Mouse (Mus musculus): ENCODE results near the gene Teddm2. TPM values are rescaled to one million over a fixed set of nuclear protein-coding genes. Genes with fewer than 3 reads are reported as not detected.
"Not testable (repeated sequence)": the region's sequence is repeated elsewhere in the genome, so short reads cannot be mapped to it uniquely, and the experiment has no call there.

The Teddm2 gene
- polyA plus RNA-seq, 1 experiment from 2014 or later: 0.28 TPM

DNA sequence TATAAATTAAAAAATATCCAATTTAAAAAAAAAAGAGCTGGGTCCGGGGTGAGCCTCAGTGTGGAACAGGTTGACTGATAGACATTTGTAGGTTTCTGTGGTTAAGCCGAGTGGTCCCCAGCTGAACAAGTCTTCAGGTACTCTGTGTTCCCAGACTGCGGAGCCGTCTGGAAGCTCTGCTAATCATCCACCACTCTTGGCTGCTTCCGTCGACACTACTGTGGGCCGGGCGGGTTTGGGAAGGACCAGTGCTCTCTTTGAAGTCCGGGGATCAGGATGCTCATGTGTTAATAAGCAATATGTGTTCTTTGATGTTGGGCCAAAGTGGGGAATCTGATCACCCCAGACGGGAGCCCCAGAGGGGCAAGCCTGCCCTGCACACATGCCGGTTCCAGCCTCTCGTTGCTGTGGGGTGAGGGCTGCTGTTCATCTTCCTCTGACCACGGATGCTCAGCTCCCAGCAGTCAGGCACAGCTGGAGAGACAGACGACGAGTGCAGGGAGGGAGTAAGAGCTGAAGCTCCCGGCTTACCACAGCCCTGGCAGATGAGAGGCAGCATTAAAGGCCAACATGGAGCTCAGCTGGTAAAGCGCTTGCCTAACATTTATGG, 13.9 kb downstream of the Teddm2 start:
- H3K27me3 ChIP-seq (replicated peaks): 0 out of 2 replicates have a peak, but pooled peaks cover 9% of the 10 kb centered on the region
- no peaks in the 10 kb centered on the region for H3K4me1 ChIP-seq
- H3K4me3 ChIP-seq: no peak overlapping the region
- H3K9me3 ChIP-seq: no peaks in the 10 kb centered on the region
- ATAC-seq (ENCODE audit: extremely low read depth, insufficient number of reproducible peaks, low FRiP score, low TSS enrichment): no peak
- 26% methylated on average over 17 of the region's 17 CpGs for WGBS
- no peak overlapping the region for H3K27ac ChIP-seq (replicated peaks)
- H3K36me3 ChIP-seq: no peaks in the 10 kb centered on the region
- no peak overlapping the region for H3K4me2 ChIP-seq
- H3K9ac ChIP-seq: no peak overlapping the region

DNA sequence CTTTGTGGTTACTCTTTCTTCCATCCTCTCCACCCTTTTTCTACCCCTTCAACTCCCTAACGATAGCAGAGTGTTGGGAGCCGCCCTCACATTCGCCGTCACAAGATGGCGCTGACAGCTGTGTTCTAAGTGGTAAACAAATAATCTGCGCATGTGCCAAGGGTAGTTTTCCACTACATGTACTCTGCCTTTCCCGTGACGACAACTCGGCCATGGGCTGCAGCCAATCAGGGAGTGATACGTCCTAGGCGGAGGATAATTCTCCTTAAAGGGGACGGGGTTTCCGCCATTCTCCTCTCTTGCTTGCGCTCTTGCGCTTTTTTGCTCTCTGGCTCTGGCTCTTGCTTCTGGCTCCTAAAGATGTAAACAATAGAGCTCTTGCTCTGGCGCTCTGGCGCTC, 19.6 kb downstream of the Teddm2 start:
- not testable (repeated sequence) for H3K9me3 ChIP-seq; H3K27me3 ChIP-seq (replicated peaks); H3K9ac ChIP-seq; H3K27ac ChIP-seq (replicated peaks); H3K4me3 ChIP-seq; H3K36me3 ChIP-seq; ATAC-seq (ENCODE audit: extremely low read depth, insufficient number of reproducible peaks, low FRiP score, low TSS enrichment); H3K4me2 ChIP-seq; H3K4me1 ChIP-seq
- WGBS: 91% methylated on average over 17 of the region's 17 CpGs

DNA sequence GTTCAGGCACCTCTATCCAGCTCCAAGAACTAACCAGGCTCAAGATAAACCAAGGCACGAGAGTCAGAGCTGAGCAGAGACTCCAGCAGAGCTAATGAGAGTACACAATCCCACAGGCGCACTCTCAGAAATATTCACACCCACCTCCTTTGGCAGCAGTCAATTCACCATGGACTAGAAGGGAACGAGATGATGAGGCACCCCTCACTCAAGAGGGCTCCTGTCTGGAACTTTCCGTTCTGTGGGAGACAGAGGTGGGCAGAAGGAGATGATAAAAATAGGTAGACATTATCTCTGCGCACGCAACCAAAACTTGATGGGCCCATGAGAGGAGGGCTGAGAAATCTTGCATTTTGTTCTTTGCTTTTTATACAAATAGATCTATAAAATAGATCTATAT, 26.0 kb downstream of the Teddm2 start, which contains the start of gene Teddm1b:
Gene Teddm1b (plus strand): TSS at position 301 of the 400 bp plus-strand sequence.
- Histone ChIP-seq H3K9me3 (no peaks in the 10 kb centered on the region), H3K27me3 (replicated peaks) (no peaks in the 10 kb centered on the region), H3K9ac (no peak within 1 kb of the TSS), H3K4me3 (no peak within 1 kb of the TSS), H3K4me1 (no peaks in the 10 kb centered on the region), H3K4me2 (no peak within 1 kb of the TSS), H3K36me3 (no peaks in the 10 kb centered on the region), H3K27ac (replicated peaks) (no peak within 1 kb of the TSS)
- no peak for ATAC-seq (ENCODE audit: extremely low read depth, insufficient number of reproducible peaks, low FRiP score, low TSS enrichment)
- WGBS: 74% methylated on average over 6 of the region's 6 CpGs

DNA sequence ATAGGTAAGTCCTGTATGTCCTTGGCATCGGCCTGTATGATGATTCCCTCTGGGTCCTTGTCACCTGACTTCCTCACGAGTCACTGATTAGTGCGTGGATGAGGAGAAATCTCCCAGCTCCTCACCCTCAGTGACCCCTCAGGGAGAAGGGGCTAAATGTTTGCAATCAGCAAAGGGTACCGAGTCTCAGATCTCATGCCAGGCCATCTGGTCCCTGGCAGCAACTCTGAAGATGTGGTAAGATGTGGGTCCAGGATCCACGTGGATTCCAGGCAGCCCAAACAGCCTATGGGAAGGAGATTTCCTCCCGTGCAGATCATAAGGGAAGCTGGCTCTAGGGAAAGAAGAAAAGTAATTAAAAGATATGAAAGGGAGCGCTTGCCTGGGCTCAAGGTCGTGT, 44.1 kb downstream of the Teddm2 start:
- Histone ChIP-seq H3K4me3 (no peak overlapping the region), H3K36me3 (no peaks in the 10 kb centered on the region), H3K4me2 (no peak overlapping the region), H3K9me3 (no peaks in the 10 kb centered on the region), H3K9ac (no peak overlapping the region), H3K4me1 (no peaks in the 10 kb centered on the region), H3K27me3 (replicated peaks) (no peaks in the 10 kb centered on the region), H3K27ac (replicated peaks) (no peak overlapping the region)
- no peak for ATAC-seq (ENCODE audit: extremely low read depth, insufficient number of reproducible peaks, low FRiP score, low TSS enrichment)
- 69% methylated on average over 8 of the region's 8 CpGs for WGBS

DNA sequence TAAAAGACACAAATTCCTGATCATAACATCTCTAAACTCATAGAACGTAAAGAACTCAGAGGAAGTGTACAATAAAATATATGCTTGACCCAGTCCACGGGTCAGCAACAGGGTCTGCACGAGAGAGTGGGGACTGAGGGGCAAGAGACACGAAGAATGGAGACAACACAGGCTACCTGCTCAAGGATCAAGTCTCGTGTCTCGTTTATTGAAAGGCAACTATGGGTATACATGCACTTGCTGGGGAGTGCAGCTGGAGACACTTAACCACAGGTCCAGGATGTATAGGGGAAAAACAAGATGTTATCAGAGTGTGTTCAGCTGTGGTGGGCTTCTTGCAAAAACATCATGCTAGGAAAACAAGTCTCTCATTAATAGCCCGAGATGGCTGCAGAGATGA, 47.3 kb downstream of the Teddm2 start:
- H3K27me3 ChIP-seq (replicated peaks); H3K27ac ChIP-seq (replicated peaks); ATAC-seq (ENCODE audit: extremely low read depth, insufficient number of reproducible peaks, low FRiP score, low TSS enrichment); H3K4me1 ChIP-seq; H3K4me3 ChIP-seq; H3K9ac ChIP-seq; H3K9me3 ChIP-seq; H3K4me2 ChIP-seq; H3K36me3 ChIP-seq: not testable (repeated sequence)
- WGBS: 70% methylated on average over 7 of the region's 7 CpGs

DNA sequence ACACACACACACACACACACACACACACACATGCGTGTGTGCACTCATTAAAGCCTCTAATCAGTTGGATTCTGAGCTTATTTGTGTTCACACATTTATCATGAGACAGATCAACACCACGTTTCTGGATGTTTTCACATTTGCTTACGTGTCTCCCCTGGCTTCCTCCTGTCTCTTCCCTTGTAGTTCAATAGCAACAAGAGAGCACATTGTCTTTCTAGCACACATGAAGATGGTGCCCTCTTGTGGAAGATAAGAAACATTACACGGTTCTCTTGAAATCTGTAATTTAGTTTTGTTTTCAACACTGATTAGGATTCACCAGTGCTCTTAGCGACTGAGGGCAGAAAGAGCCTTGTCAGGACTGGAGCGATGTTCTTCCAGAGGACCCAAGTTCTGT, 53.2 kb downstream of the Teddm2 start:
- Histone ChIP-seq H3K27ac (replicated peaks) (no peak overlapping the region), H3K4me3 (no peak overlapping the region), H3K4me1 (peaks cover 3% of the 10 kb centered on the region; the same call in 1 of the 2 replicates), H3K9me3 (no peaks in the 10 kb centered on the region), H3K4me2 (peak overlapping the region; percentile 32), H3K9ac (peak overlapping the region; percentile 56; the same call in 1 of the 2 replicates), H3K36me3 (no peaks in the 10 kb centered on the region), H3K27me3 (replicated peaks) (no peaks in the 10 kb centered on the region)
- ATAC-seq (ENCODE audit: extremely low read depth, insufficient number of reproducible peaks, low FRiP score, low TSS enrichment): no peak
- 21% methylated on average over 6 of the region's 6 CpGs for WGBS

DNA sequence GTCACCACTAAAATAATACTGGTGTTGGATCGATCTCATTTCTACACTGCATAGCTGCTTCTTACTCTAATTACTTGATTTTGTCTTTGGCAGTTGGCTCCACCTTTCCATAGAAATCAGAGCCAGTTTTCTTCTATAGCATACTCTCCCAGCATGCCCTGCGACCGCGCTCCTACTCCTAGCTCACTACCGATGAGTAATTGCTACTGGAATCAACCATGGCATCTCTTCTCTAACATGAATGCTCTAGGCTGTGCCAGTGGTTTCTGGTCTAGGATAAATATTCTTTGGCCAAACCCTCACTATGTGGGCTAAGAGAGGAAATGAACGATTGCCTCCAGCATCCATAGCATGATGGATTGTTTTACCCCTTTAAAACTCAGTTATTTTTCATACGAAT, 53.6 kb downstream of the Teddm2 start:
- H3K4me2 ChIP-seq: no peak overlapping the region
- H3K36me3 ChIP-seq: no peaks in the 10 kb centered on the region
- H3K9me3 ChIP-seq: no peaks in the 10 kb centered on the region
- no peaks in the 10 kb centered on the region for H3K27me3 ChIP-seq (replicated peaks)
- H3K4me1 ChIP-seq: peaks cover 3% of the 10 kb centered on the region; the same call in 1 of the 2 replicates
- ATAC-seq (ENCODE audit: extremely low read depth, insufficient number of reproducible peaks, low FRiP score, low TSS enrichment): no peak
- H3K27ac ChIP-seq (replicated peaks): no peak overlapping the region
- H3K9ac ChIP-seq: no peak overlapping the region
- H3K4me3 ChIP-seq: no peak overlapping the region
- WGBS: 79% methylated on average over 7 of the region's 7 CpGs

DNA sequence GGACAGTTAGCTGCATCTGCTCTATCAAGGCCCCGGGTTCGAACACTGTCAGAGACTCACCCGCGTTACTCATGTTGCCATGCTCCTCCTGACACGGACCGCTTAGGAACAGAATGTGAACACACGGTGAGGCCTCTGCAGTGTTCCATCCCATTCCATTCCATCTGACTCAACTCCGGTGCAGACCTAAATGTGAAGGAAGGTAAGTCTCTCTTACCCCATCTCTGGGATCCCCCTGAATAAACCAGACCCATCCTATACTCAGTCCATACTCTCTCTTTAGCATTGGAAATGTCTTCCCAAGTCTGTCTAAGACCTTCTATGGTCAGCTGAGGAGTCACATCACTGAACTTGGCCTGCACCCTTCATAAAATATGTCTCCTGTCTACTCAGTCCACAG, 56.0 kb downstream of the Teddm2 start, which contains the start of gene Rgsl1:
Gene Rgsl1 (minus strand): TSS at position 101 of the 400 bp plus-strand sequence.
- peaks cover 3% of the 10 kb centered on the region; the same call in 1 of the 2 replicates for H3K4me1 ChIP-seq
- H3K4me3 ChIP-seq: no peak within 1 kb of the TSS
- H3K9me3 ChIP-seq: no peaks in the 10 kb centered on the region
- ATAC-seq (ENCODE audit: extremely low read depth, insufficient number of reproducible peaks, low FRiP score, low TSS enrichment): no peak
- H3K4me2 ChIP-seq: no peak within 1 kb of the TSS
- no peaks in the 10 kb centered on the region for H3K36me3 ChIP-seq
- no peak within 1 kb of the TSS for H3K9ac ChIP-seq
- no peak within 1 kb of the TSS for H3K27ac ChIP-seq (replicated peaks)
- no peaks in the 10 kb centered on the region for H3K27me3 ChIP-seq (replicated peaks)
- WGBS: 93% methylated on average over 8 of the region's 8 CpGs

DNA sequence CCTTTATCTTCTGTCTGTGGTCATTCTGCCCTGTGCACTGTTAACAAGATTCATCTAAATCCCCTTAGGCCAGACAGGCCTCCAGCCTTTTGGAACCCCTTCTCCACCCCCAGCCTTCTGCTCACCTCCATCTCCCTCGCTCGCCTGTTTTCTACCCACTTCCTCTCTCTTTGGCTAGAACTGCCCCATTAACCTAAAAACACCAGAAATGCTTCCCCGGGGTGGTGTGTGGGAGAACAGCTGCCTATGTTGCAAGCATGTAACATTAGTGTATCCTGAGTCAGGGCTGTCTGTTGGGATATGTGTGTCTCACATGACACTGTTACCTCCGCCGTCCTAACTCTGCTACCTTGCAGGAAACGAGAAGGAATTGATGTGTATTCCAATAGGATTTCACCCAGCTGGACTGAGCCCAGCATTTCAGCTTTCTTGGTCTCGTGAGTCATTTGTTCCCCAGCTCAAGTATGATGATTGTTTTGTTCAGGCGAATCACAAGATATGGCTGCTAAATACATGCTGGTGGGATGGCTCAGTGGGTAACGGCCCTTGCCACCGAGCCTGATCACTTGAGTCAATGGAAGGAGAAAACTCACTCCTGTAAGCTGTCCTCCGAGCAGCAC, 57.8 kb downstream of the Teddm2 start:
- no peak for ATAC-seq (ENCODE audit: extremely low read depth, insufficient number of reproducible peaks, low FRiP score, low TSS enrichment)
- no peaks in the 10 kb centered on the region for H3K9me3 ChIP-seq
- H3K4me2 ChIP-seq: no peak overlapping the region
- H3K27ac ChIP-seq (replicated peaks): no peak overlapping the region
- H3K36me3 ChIP-seq: no peaks in the 10 kb centered on the region
- H3K9ac ChIP-seq: no peak overlapping the region
- H3K4me3 ChIP-seq: no peak overlapping the region
- H3K27me3 ChIP-seq (replicated peaks): no peaks in the 10 kb centered on the region
- peaks cover 3% of the 10 kb centered on the region; the same call in 1 of the 2 replicates for H3K4me1 ChIP-seq
- WGBS: 75% methylated on average over 11 of the region's 11 CpGs

DNA sequence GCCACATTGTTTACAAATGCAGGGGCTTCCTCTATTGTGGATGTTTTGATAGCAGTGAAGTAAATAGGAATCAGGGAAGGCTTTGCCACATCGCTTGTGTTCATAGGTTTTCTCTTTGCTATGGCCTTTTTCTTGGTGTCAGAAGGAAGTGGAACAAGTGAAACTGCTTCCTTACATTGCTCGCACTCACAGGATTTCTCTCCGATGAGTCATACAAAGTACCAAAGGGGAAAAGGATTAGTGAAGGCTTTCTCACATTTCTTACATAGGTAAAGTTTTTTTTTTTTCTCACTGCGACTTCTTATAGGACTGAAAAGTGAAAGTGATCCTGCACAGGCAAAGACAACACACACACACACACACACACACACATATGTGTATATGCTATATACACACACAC, 64.0 kb downstream of the Teddm2 start:
- Histone ChIP-seq H3K4me2 (no peak overlapping the region), H3K9ac (no peak overlapping the region), H3K27me3 (replicated peaks) (no peaks in the 10 kb centered on the region), H3K4me1 (no peaks in the 10 kb centered on the region; the same call in 1 of the 2 replicates), H3K4me3 (no peak overlapping the region), H3K36me3 (no peaks in the 10 kb centered on the region), H3K27ac (replicated peaks) (no peak overlapping the region), H3K9me3 (no peaks in the 10 kb centered on the region)
- ATAC-seq (ENCODE audit: extremely low read depth, insufficient number of reproducible peaks, low FRiP score, low TSS enrichment): no peak
- whole genome bisulfite sequencing: 51% methylated on average over 4 of the region's 4 CpGs

DNA sequence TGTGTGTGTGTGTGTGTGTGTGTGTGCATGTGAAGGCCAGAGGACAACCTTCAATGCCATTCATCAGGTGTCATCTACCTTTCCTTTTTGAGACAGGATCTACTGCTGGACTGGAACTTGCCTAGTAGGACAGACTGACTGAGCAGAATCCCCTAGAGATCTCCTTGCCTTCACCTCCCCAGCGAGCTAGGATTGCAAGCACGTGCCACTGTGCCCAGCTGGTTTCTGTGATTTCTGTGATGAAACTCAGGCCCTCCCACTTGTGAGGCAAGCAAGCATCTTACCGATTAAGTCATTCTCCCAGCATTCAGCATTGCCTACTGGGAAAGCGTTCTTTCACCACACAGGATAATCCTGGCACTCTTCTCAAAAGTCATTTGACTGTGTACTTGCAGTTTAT, 69.3 kb downstream of the Teddm2 start:
- ATAC-seq (ENCODE audit: extremely low read depth, insufficient number of reproducible peaks, low FRiP score, low TSS enrichment): no peak
- Histone ChIP-seq H3K4me3 (no peak overlapping the region), H3K27ac (replicated peaks) (no peak overlapping the region), H3K9me3 (no peaks in the 10 kb centered on the region), H3K9ac (no peak overlapping the region), H3K4me1 (no peaks in the 10 kb centered on the region; the same call in 1 of the 2 replicates), H3K36me3 (no peaks in the 10 kb centered on the region), H3K4me2 (no peak overlapping the region), H3K27me3 (replicated peaks) (no peaks in the 10 kb centered on the region)
- 72% methylated on average over 4 of the region's 4 CpGs for WGBS

DNA sequence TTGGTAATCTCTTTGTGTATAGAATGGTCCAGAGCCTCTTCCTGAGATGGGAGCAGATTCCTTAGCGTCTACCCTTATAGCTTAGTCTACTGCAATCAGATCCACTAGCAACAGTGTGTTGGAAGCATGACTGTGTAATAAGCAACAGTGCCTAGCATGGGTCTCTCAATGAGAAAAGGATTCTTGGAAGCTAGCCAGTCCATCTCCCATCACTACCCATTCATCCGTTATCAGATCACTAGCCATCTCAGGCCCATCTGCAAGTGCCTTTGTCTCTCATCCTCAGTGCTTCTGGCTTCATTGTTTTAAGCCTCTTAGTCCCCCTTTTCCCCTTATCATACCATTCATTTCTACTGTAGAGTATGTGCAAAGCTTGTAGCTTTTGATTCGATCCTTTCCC, 79.8 kb downstream of the Teddm2 start:
- Histone ChIP-seq H3K4me2 (no peak overlapping the region), H3K27ac (replicated peaks) (no peak overlapping the region), H3K27me3 (replicated peaks) (0 out of 2 replicates have a peak, but pooled peaks cover 12% of the 10 kb centered on the region), H3K4me3 (no peak overlapping the region), H3K9ac (no peak overlapping the region), H3K4me1 (no peaks in the 10 kb centered on the region), H3K9me3 (peaks cover 3% of the 10 kb centered on the region), H3K36me3 (no peaks in the 10 kb centered on the region)
- ATAC-seq (ENCODE audit: extremely low read depth, insufficient number of reproducible peaks, low FRiP score, low TSS enrichment): no peak
- 81% methylated on average over 3 of the region's 3 CpGs for WGBS

Data from heart, embryonic 13.5 days (tissue).